Mouse (Mus musculus): ENCODE results near the gene Olah.

DNA sequence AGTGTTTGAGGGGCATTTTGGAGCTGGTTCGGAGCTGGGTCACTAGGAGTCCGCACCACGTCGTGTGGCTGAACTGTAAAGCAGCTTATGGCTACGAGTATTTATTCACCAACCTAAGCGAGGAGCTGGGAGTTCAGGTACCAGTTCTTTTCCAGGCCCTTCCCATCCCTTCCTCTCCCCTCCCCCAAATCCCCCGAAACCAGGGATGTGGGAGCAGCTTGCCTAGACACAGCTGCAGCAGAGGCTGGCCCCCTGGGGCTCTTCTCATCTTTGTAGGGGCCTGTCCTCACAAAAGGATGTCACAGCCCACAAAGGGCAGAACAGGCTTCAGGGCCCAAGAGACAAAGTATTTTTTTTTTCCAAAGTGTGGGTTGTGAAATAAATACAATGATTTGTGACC is 40.9 kb upstream of the Olah start:
- no peak for TF ChIP-seq EP300 (IDR thresholded peaks at IDR 0.05; ENCODE audit: low read length)
- no peak for TF ChIP-seq CTCF (conservative IDR thresholded peaks at IDR 0.05 in 1 of 2, IDR thresholded peaks at IDR 0.05 in 1 of 2; ENCODE audit: low read depth in 2 of 2, low read length in 2 of 2)
- no peak for TF ChIP-seq RCOR1 (conservative IDR thresholded peaks at IDR 0.05; ENCODE audit: low read depth, low read length)
- TF ChIP-seq MAZ (IDR thresholded peaks at IDR 0.05; ENCODE audit: low read depth, low read length) = no peak
- no peak for TF ChIP-seq POLR2A (IDR thresholded peaks at IDR 0.05; ENCODE audit: low read depth, low read length)
- TF ChIP-seq ZNF384 (IDR thresholded peaks at IDR 0.05; ENCODE audit: low read depth, low read length) = no peak
- TF ChIP-seq RAD21 (IDR thresholded peaks at IDR 0.05; ENCODE audit: low read depth, low read length) = no peak

Measured in CH12.LX (cell line).